Mouse (Mus musculus): ENCODE measurements around the gene Bcat2.
A peak's percentile ranks its signal among the peaks of the same experiment; 100 is the strongest.
"Not testable (repeated sequence)": the region's sequence is repeated elsewhere in the genome, so short reads cannot be mapped to it uniquely, and the experiment has no call there.

Gene Bcat2

GRCm38 (mm10) chr7:45570103-45570741 is at the start of gene Bcat2:
TSS of gene Bcat2 (plus strand) at chr7:45570153.
- DNase-seq (ENCODE audit: low spot score in 2 of 2): peak; percentile 60 to 66

GRCm38 (mm10) chr7:45520605-45521004 is 49.3 kb upstream of the Bcat2 start:
- no peak for DNase-seq (ENCODE audit: low spot score in 2 of 2)

- peak; percentile 91 to 94 for DNase-seq (ENCODE audit: low spot score in 2 of 2)
Measured at GRCm38 (mm10) chr7:45521728-45522184, 48.2 kb upstream of the Bcat2 start.

GRCm38 (mm10) chr7:45522194-45522752 is 47.7 kb upstream of the Bcat2 start:
- DNase-seq (ENCODE audit: low spot score in 2 of 2): no peak

- DNase-seq (ENCODE audit: low spot score in 2 of 2): no peak
Measured at GRCm38 (mm10) chr7:45522957-45523676, 46.8 kb upstream of the Bcat2 start.

- DNase-seq (ENCODE audit: low spot score in 2 of 2): no peak
Measured at GRCm38 (mm10) chr7:45523678-45524170, 46.2 kb upstream of the Bcat2 start.

GRCm38 (mm10) chr7:45524841-45525621 is 44.9 kb upstream of the Bcat2 start:
- DNase-seq (ENCODE audit: low spot score in 2 of 2): peak in 1 of 2 experiments; percentile 21

- DNase-seq (ENCODE audit: low spot score in 2 of 2): peak; percentile 96 to 97
Measured at GRCm38 (mm10) chr7:45525809-45526473, 44.0 kb upstream of the Bcat2 start, which contains the start of the genes Ppp1r15a and Plekha4. TSS of gene Ppp1r15a (minus strand) at chr7:45526268. TSS of gene Plekha4 (plus strand) at chr7:45526330.

GRCm38 (mm10) chr7:45526474-45527120 is 43.4 kb upstream of the Bcat2 start:
- no peak for DNase-seq (ENCODE audit: low spot score in 2 of 2)

- not testable (repeated sequence) for DNase-seq (ENCODE audit: low spot score in 2 of 2)
Measured at GRCm38 (mm10) chr7:45527169-45527568, 42.8 kb upstream of the Bcat2 start.

- no peak for DNase-seq (ENCODE audit: low spot score in 2 of 2)
Measured at GRCm38 (mm10) chr7:45529461-45529860, 40.5 kb upstream of the Bcat2 start.

GRCm38 (mm10) chr7:45530643-45531042 is 39.3 kb upstream of the Bcat2 start:
- no peak for DNase-seq (ENCODE audit: low spot score in 2 of 2)

GRCm38 (mm10) chr7:45535676-45536075 is 34.3 kb upstream of the Bcat2 start:
- no peak for DNase-seq (ENCODE audit: low spot score in 2 of 2)

- no peak for DNase-seq (ENCODE audit: low spot score in 2 of 2)
Measured at GRCm38 (mm10) chr7:45537602-45538001, 32.4 kb upstream of the Bcat2 start.

- DNase-seq (ENCODE audit: low spot score in 2 of 2): peak; percentile 64 to 74
Measured at GRCm38 (mm10) chr7:45538163-45539041, 31.6 kb upstream of the Bcat2 start.

GRCm38 (mm10) chr7:45539095-45539494 is 30.9 kb upstream of the Bcat2 start:
- no peak for DNase-seq (ENCODE audit: low spot score in 2 of 2)

- DNase-seq (ENCODE audit: low spot score in 2 of 2): no peak
Measured at GRCm38 (mm10) chr7:45540213-45540612, 29.7 kb upstream of the Bcat2 start.

GRCm38 (mm10) chr7:45544525-45544924 is 25.4 kb upstream of the Bcat2 start:
- DNase-seq (ENCODE audit: low spot score in 2 of 2): no peak

GRCm38 (mm10) chr7:45549641-45550436 is 20.1 kb upstream of the Bcat2 start:
- DNase-seq (ENCODE audit: low spot score in 2 of 2): no peak

All from right cerebral cortex, adult 2 months (tissue).